Mouse (Mus musculus) thymus, adult 2 months (tissue): ENCODE data around the gene Tubgcp6. TPM values are rescaled to one million over a fixed set of nuclear protein-coding genes. Genes with fewer than 3 reads are reported as not detected.

Experiments used
- DNase-seq: peaks from one replicate; pipeline ENCODE4 v3.0.0; 2021
- H3K27ac ChIP-seq: fragments of 200-500 bp; 2 replicates; pipeline ENCODE4 v1.5.1; 2012; ENCODE audit warnings: low read length, control low read depth; ENCODE audit not compliant: control insufficient read depth, insufficient read depth
- H3K27me3 ChIP-seq: fragments of 200-500 bp; 2 replicates; pipeline ENCODE4 v1.6.1; 2012; ENCODE audit warnings: mild to moderate bottlenecking, low read length, moderate library complexity, mixed read lengths; ENCODE audit not compliant: control insufficient read depth, insufficient read depth
- H3K36me3 ChIP-seq: fragments of 200-500 bp; 2 replicates; pipeline ENCODE4 v1.6.1; 2012; ENCODE audit warnings: mild to moderate bottlenecking, low read length, moderate library complexity; ENCODE audit not compliant: control insufficient read depth, insufficient read depth
- H3K4me1 ChIP-seq: fragments of 200-500 bp; replicated peaks from 2 replicates; pipeline ENCODE4 v1.6.1; 2012; ENCODE audit warnings: low read length; ENCODE audit not compliant: control insufficient read depth, insufficient read depth
- H3K4me3 ChIP-seq: fragments of 200-500 bp; 2 replicates; pipeline ENCODE4 v1.5.1; 2012; ENCODE audit warnings: mild to moderate bottlenecking, low read length, control low read depth, moderate library complexity; ENCODE audit not compliant: control insufficient read depth, insufficient read depth
- CTCF ChIP-seq: fragments of 200-500 bp; IDR thresholded peaks from 2 replicates; pipeline ENCODE4 v1.5.1; 2012; ENCODE audit warnings: mild to moderate bottlenecking, control low read depth, low read length, moderate library complexity, borderline replicate concordance; ENCODE audit not compliant: control insufficient read depth, poor library complexity, insufficient read depth; ENCODE audit errors: extremely low read depth
- POLR2A ChIP-seq: fragments of 200-500 bp; IDR thresholded peaks from 2 replicates; pipeline ENCODE4 v1.6.1; 2012; ENCODE audit warnings: mild to moderate bottlenecking, low read length, control low read depth, moderate library complexity; ENCODE audit not compliant: control insufficient read depth, poor library complexity, insufficient read depth; ENCODE audit errors: extremely low read depth
- WGBS: fragments of 180-500 bp; shearing (Covaris S2); methylation state at CpG from one replicate; pipeline ENCODE4 v1.1.7; 2018; 5-methylcytosine and 5-hydroxymethylcytosine counted together
- polyA plus RNA-seq: library from polyadenylated mRNA; depleted of rRNA; stranded (reverse); fragments of >200 nt; gene quantifications from 2 replicates; pipeline ENCODE4 v1.2.3, GENCODE M21; 2012; rRNA removed

The Tubgcp6 gene
- 97.4 and 98.9 TPM in 2 replicates for polyA plus RNA-seq

DNA sequence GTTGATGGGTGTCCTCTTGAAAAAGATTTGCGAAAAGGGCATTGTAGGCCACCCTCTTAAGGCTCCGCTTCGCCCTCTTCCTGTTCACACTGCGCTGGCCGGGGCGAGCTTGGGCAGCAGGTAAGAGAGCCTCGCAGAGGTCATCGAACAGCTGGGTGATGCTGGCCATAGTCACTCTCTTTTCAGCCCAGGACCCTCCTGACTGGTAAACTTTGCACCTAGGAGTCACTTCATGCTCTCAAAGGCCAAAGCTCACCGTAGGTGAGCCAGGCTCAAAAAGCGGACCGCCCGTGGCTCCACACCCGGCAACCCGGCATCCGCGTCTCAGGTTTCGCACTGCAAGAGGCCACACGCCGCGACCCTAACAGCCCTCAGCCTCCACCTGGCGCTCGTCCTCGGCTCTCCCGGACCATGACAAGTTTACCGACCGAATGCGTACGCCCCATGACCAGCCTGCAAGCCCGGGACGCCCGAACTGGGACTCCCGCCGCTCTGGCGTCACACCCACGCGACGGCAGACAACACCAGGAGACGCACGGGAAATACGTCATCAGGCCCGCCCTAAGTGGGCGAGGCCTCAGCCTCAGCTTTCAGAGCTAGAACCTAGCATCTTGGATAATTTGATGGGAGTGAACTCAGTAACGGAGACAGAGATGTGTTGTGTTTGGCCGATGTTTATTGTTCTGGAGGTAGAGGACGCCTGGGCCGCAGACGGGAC lies at the start of gene Tubgcp6:
TSS of gene Tubgcp6 (minus strand) at position 464 of the 718 bp plus-strand sequence.
- no peak within 1 kb of the TSS for H3K27ac ChIP-seq
- TF ChIP-seq CTCF = no peak
- WGBS = 1% methylated on average over 47 of the region's 47 CpGs
- H3K4me3 ChIP-seq = peak within 1 kb of the TSS; percentile 76
- DNase-seq = peak; percentile 94
- H3K27me3 ChIP-seq = no peaks in the 10 kb centered on the region
- no peaks in the 10 kb centered on the region for H3K36me3 ChIP-seq
- H3K4me1 ChIP-seq = peaks cover 26% of the 10 kb centered on the region

DNA sequence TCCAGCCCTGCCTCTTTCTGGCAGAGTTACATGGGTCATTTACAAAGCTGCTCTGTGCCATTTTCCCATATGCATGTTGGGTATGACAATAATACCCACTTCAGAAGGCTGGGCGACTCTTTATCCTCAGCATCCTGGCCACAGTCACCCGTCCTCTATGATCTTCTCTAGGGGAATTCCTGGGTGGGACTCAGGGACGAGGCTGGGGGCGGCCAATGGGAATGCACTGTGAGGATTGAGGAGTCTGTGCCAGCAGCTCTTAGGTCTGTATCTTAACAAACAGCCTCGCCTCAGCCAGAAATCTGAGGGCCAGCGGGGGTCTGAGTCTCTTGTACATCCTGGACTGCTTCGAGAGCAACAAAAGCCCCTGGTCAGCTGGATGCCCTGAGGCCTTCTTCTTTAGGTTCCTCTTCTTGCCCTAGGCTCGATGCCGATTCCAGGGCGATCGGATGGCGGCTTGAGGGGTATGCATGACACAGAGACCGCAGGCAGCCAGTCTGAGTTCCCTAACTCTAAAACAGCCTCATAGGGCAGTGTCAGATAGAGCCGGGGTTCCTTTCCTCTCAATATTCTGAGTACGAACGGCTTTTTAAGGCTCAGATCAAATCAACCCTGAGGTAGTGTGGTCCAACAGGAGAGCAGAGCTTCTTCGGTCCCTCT lies 49.5 kb upstream of the Tubgcp6 start:
- 34% methylated on average over 17 of the region's 17 CpGs for WGBS
- peaks cover 24% of the 10 kb centered on the region for H3K4me1 ChIP-seq
- H3K36me3 ChIP-seq = no peaks in the 10 kb centered on the region
- TF ChIP-seq POLR2A (no peak), CTCF (no peak)
- no peak for DNase-seq
- H3K4me3 ChIP-seq = peak overlapping the region; percentile 37
- H3K27me3 ChIP-seq = no peaks in the 10 kb centered on the region; the same call in none of the 2 replicates
- H3K27ac ChIP-seq = no peak overlapping the region; the same call in 1 of the 2 replicates

DNA sequence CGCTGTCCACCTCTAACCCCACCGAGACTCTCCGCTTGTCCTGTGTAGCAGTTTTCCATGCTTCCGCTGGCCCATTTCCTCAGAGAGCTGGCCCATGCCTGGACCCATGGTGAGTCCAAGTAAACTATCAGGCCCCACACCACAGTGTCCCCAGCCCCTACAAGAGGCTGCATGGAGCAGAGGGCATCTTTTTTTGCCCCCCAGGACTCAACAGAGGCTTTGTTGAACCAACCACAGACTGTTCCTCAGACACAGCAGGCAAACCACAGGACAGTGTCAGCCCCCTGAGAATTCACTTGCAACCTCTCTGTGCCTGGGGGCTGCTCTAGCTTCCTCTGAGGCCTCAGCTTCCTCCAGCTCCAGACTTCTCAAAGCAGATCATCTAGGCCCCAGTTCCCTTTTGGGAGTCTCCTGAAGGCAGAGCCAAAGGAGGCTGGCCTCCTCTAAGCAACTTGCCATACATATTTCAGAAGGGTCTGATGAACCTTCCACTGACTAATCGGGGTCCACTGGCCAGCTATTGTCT lies 48.7 kb upstream of the Tubgcp6 start:
- WGBS = 89% methylated on average over 5 of the region's 5 CpGs
- H3K27me3 ChIP-seq = no peaks in the 10 kb centered on the region; the same call in none of the 2 replicates
- H3K36me3 ChIP-seq = no peaks in the 10 kb centered on the region
- no peak for DNase-seq
- peaks cover 16% of the 10 kb centered on the region for H3K4me1 ChIP-seq
- TF ChIP-seq CTCF = no peak
- TF ChIP-seq POLR2A = no peak
- no peak overlapping the region for H3K4me3 ChIP-seq
- H3K27ac ChIP-seq = no peak overlapping the region

DNA sequence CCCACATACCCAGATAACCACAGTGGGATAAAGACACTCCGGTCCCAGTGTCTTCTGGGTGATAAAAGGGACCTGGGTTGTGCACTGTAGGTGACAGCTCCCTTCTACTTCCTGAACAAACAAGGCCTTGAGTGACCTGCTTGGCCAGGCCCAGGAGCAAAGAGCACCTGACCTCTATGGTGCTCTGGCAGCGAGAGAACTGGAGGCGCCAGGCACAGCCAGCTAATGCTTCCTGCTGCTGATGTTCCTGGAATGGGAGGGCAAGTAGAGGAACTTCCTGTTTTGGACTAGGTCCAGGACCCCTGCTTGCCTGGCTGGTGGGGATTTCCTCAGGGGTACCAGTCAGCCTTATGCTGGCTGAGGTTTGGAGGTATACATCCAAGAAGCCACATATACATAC lies 47.2 kb upstream of the Tubgcp6 start:
- no peak for DNase-seq
- WGBS = 76% methylated on average over 3 of the region's 3 CpGs
- TF ChIP-seq POLR2A (no peak), CTCF (no peak)
- H3K27me3 ChIP-seq = no peaks in the 10 kb centered on the region; the same call in none of the 2 replicates
- no peak overlapping the region for H3K27ac ChIP-seq
- peaks cover 16% of the 10 kb centered on the region for H3K4me1 ChIP-seq
- no peak overlapping the region for H3K4me3 ChIP-seq
- no peaks in the 10 kb centered on the region for H3K36me3 ChIP-seq

DNA sequence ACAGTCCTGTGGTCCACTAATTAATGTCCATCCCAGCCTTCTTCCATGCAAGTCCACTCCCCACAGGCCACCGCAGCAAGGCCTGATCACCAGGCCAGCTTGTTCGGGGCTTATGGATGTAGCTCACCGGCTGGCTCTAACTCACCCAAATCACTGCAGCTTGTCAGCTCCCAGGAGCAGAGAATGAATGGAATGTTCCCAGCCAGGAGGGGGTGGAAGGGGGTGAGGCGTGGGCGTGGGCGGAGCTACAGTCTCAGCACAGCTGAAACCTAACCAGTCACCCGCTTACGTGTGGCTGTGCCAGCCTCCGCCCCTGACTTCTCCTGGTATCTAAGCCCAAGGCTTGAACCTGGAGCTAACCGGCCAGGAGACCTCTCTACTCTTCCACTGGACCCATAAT lies 46.5 kb upstream of the Tubgcp6 start:
- 93% methylated on average over 10 of the region's 10 CpGs for WGBS
- Histone ChIP-seq H3K27me3 (no peaks in the 10 kb centered on the region; the same call in none of the 2 replicates), H3K36me3 (no peaks in the 10 kb centered on the region), H3K4me1 (peaks cover 16% of the 10 kb centered on the region), H3K4me3 (no peak overlapping the region), H3K27ac (no peak overlapping the region)
- TF ChIP-seq POLR2A = no peak
- TF ChIP-seq CTCF = no peak
- no peak for DNase-seq

DNA sequence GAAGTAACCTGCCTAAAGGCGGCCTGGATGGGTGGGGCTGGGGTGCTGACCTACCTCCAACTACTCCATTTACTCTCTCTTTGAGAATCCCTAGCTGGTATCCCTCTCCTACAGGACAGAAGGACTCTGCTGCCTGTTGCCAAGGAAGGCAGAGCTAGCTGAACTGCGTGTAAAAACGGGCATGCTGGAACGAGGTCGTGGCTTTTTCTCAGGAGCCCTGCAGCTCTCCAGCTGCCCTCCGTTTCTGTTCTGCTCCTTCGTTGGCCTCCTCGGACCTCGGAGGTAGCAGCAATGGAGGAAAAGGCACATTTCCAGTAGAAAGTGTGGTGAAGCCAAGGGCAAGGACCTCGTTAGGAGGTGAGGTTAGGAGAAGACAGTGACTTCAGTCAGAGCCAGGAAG lies 46.0 kb upstream of the Tubgcp6 start:
- Histone ChIP-seq H3K27me3 (no peaks in the 10 kb centered on the region; the same call in none of the 2 replicates), H3K4me1 (peaks cover 16% of the 10 kb centered on the region), H3K36me3 (no peaks in the 10 kb centered on the region), H3K27ac (no peak overlapping the region), H3K4me3 (no peak overlapping the region)
- DNase-seq = no peak
- TF ChIP-seq POLR2A = no peak
- no peak for TF ChIP-seq CTCF
- WGBS = 93% methylated on average over 10 of the region's 10 CpGs
